Mouse (Mus musculus) right cerebral cortex, adult 2 months (tissue): ENCODE results near the gene Hmga1.
A peak's percentile ranks its signal among the peaks of the same experiment; 100 is the strongest.

Experiments
- DNase-seq, 2 experiments: peaks; one replicate each; pipeline ENCODE4 v3.0.0; 2021 to 2022; ENCODE audit warnings: low spot score in 2 of 2

The Hmga1 gene

GRCm38 (mm10) chr17:27556315-27557011 is at the start of gene Hmga1:
Gene Hmga1, plus strand, starts transcription at chr17:27556497.
- DNase-seq = peak; percentile 71 to 78

GRCm38 (mm10) chr17:27506871-27507590 is 49.3 kb upstream of the Hmga1 start:
- no peak for DNase-seq

GRCm38 (mm10) chr17:27507591-27507945 is 48.7 kb upstream of the Hmga1 start:
- DNase-seq = no peak

GRCm38 (mm10) chr17:27508002-27508401 is 48.3 kb upstream of the Hmga1 start:
- no peak for DNase-seq

- DNase-seq = no peak
Measured at GRCm38 (mm10) chr17:27508513-27508912, 47.8 kb upstream of the Hmga1 start.

GRCm38 (mm10) chr17:27509056-27509455 is 47.2 kb upstream of the Hmga1 start:
- no peak for DNase-seq

- DNase-seq = no peak
Measured at GRCm38 (mm10) chr17:27510258-27511124, 45.8 kb upstream of the Hmga1 start.

- DNase-seq = no peak
Measured at GRCm38 (mm10) chr17:27511125-27511735, 45.1 kb upstream of the Hmga1 start.

- peak; percentile 35 to 38 for DNase-seq
Measured at GRCm38 (mm10) chr17:27511865-27512618, 44.3 kb upstream of the Hmga1 start.

- DNase-seq = peak in 1 of 2 experiments; percentile 28
Measured at GRCm38 (mm10) chr17:27512619-27513161, 43.6 kb upstream of the Hmga1 start.

GRCm38 (mm10) chr17:27513279-27513915 is 42.9 kb upstream of the Hmga1 start:
- peak; percentile 14 to 27 for DNase-seq

- DNase-seq = peak in 1 of 2 experiments; percentile 13
Measured at GRCm38 (mm10) chr17:27513916-27514762, 42.2 kb upstream of the Hmga1 start.

GRCm38 (mm10) chr17:27518296-27518695 is 38.0 kb upstream of the Hmga1 start:
- no peak for DNase-seq

GRCm38 (mm10) chr17:27518700-27519595 is 37.3 kb upstream of the Hmga1 start:
- DNase-seq = no peak

- DNase-seq = peak; percentile 57 to 60
Measured at GRCm38 (mm10) chr17:27520557-27520956, 35.7 kb upstream of the Hmga1 start.

GRCm38 (mm10) chr17:27521303-27521702 is 35.0 kb upstream of the Hmga1 start, which contains the start of gene Grm4:
Gene Grm4, minus strand, starts transcription at chr17:27521403.
- DNase-seq = no peak

GRCm38 (mm10) chr17:27523121-27523520 is 33.2 kb upstream of the Hmga1 start:
- DNase-seq = no peak

GRCm38 (mm10) chr17:27527188-27527587 is 29.1 kb upstream of the Hmga1 start:
- DNase-seq = no peak
